Mouse (Mus musculus) liver, embryonic 15.5 days (tissue): ENCODE measurements around the gene Dhx35. TPM values are rescaled to one million over a fixed set of nuclear protein-coding genes. Genes with fewer than 3 reads are reported as not detected.

Experiments used
- ATAC-seq: fragments of 200-750 bp; cut with Nextera tagmentation; 2 replicates; pipeline ENCODE4 v1.8.0; 2017; ENCODE audit warnings: moderate number of reproducible peaks, mild to moderate bottlenecking, moderate library complexity; ENCODE audit not compliant: insufficient read depth
- H3K27ac ChIP-seq: fragments of 300-500 bp; sonication (generic); replicated peaks from 2 replicates; pipeline ENCODE4 v1.5.1; 2015; ENCODE audit warnings: mild to moderate bottlenecking, inconsistent platforms
- H3K27me3 ChIP-seq: fragments of 300-500 bp; sonication (generic); 2 replicates; pipeline ENCODE4 v1.6.1; 2015; ENCODE audit warnings: mild to moderate bottlenecking, inconsistent platforms
- H3K36me3 ChIP-seq: fragments of 300-500 bp; sonication (generic); replicated peaks from 2 replicates; pipeline ENCODE4 v1.6.1; 2015; ENCODE audit warnings: moderate library complexity, mild to moderate bottlenecking, inconsistent platforms
- H3K4me1 ChIP-seq: fragments of 300-500 bp; sonication (generic); replicated peaks from 2 replicates; pipeline ENCODE4 v1.6.1; 2015; ENCODE audit warnings: inconsistent platforms
- H3K4me2 ChIP-seq: fragments of 300-500 bp; sonication (generic); 2 replicates; pipeline ENCODE4 v1.6.1; 2015; ENCODE audit warnings: moderate library complexity, mild to moderate bottlenecking, inconsistent platforms
- H3K4me3 ChIP-seq: fragments of 300-500 bp; sonication (generic); replicated peaks from 2 replicates; pipeline ENCODE4 v1.5.1; 2015; ENCODE audit warnings: mild to moderate bottlenecking, inconsistent platforms
- H3K9ac ChIP-seq: fragments of 300-500 bp; sonication (generic); 2 replicates; pipeline ENCODE4 v1.6.1; 2015; ENCODE audit warnings: moderate library complexity, mild to moderate bottlenecking, inconsistent platforms
- H3K9me3 ChIP-seq: fragments of 300-500 bp; sonication (generic); replicated peaks from 2 replicates; pipeline ENCODE4 v1.6.1; 2016; ENCODE audit warnings: inconsistent platforms
- WGBS: fragments of 180-500 bp; shearing (Covaris S2); methylation state at CpG from one replicate; pipeline ENCODE4 v1.1.7; 2015; ENCODE audit warnings: mixed read lengths; ENCODE audit not compliant: insufficient replicate concordance; 5-methylcytosine and 5-hydroxymethylcytosine counted together
- polyA plus RNA-seq: library from polyadenylated mRNA; unstranded; fragments of >200 nt; fragmentation: Nextera tagmentation; extraction: Ambion mirVana; gene quantifications from 2 replicates; pipeline ENCODE4 v1.2.1, GENCODE M21; 2015

Gene Dhx35
- polyA plus RNA-seq, result 3.2 and 3.6 TPM in 2 replicates

- WGBS, result under 1% methylated on average over 33 of the region's 33 CpGs
- H3K36me3 ChIP-seq, result peaks cover 1% of the 10 kb centered on the region; the same call in 1 of the 2 replicates
- peak; percentile 98 for ATAC-seq
- peak within 1 kb of the TSS; percentile 81 for H3K4me2 ChIP-seq
- H3K4me3 ChIP-seq, result peak within 1 kb of the TSS; percentile 84
- peaks cover 23% of the 10 kb centered on the region for H3K4me1 ChIP-seq
- peak within 1 kb of the TSS; percentile 76 for H3K27ac ChIP-seq
- no peaks in the 10 kb centered on the region for H3K27me3 ChIP-seq
- H3K9me3 ChIP-seq, result no peaks in the 10 kb centered on the region
- H3K9ac ChIP-seq, result peak within 1 kb of the TSS; percentile 71
Observed at GRCm38 (mm10) chr2:158794494-158795004, at the start of gene Dhx35. Gene Dhx35 (plus strand): TSS chr2:158794807.

DNA sequence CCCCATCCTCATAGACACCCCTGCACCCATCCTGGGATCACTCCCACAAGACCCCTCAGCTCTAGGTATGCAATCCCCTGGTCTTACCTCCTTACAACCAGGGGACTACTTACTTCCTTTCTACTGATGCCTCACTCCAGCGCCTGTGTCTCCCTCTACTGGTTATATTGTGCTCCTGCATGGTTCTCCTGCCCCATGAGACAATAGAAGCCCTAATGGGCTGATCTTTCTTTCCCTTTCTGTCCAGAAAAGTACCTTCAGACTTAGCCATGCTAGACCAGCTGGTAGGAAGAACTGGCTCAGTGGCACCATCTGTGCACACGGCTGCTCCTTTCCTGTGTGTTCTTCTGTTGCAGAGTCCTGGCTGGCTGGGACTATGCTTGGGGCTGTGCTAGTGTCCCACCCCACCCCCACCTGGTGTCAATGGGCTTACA lies 49.5 kb upstream of the Dhx35 start:
- ATAC-seq, result no peak
- H3K4me3 ChIP-seq, result no peak overlapping the region
- no peaks in the 10 kb centered on the region for H3K4me1 ChIP-seq
- H3K9ac ChIP-seq, result no peak overlapping the region
- H3K36me3 ChIP-seq, result no peaks in the 10 kb centered on the region
- no peaks in the 10 kb centered on the region for H3K27me3 ChIP-seq
- H3K4me2 ChIP-seq, result no peak overlapping the region
- WGBS, result 11% methylated on average over 2 of the region's 2 CpGs
- no peaks in the 10 kb centered on the region for H3K9me3 ChIP-seq
- H3K27ac ChIP-seq, result no peak overlapping the region

DNA sequence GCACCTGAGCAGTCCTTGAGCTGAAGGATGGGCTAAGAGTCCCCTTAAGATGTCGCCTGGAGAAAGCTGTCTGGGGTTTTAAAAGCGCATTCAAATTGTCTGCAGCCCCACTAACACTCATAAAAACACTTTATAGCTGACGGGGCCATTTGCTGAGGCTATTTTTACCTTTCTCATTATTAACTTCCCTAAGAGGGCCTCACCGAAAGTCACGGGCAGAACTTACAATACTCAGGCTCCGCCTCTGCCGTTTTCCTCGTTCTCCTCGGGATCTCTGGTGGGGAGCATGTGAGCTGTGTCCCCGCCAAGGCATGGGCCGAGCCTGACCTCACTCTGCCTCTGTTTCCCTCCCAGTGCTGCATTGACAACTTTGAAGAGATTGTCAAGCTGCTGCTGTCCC lies 48.4 kb upstream of the Dhx35 start:
- H3K9me3 ChIP-seq, result no peaks in the 10 kb centered on the region
- H3K4me2 ChIP-seq, result no peak overlapping the region
- ATAC-seq, result no peak
- no peaks in the 10 kb centered on the region for H3K36me3 ChIP-seq
- no peaks in the 10 kb centered on the region for H3K27me3 ChIP-seq
- no peak overlapping the region for H3K9ac ChIP-seq
- no peaks in the 10 kb centered on the region for H3K4me1 ChIP-seq
- no peak overlapping the region for H3K27ac ChIP-seq
- WGBS, result 45% methylated on average over 11 of the region's 11 CpGs
- no peak overlapping the region for H3K4me3 ChIP-seq

- H3K9me3 ChIP-seq, result no peaks in the 10 kb centered on the region
- no peaks in the 10 kb centered on the region for H3K4me1 ChIP-seq
- no peak overlapping the region for H3K27ac ChIP-seq
- H3K36me3 ChIP-seq, result no peaks in the 10 kb centered on the region
- no peak overlapping the region for H3K4me2 ChIP-seq
- H3K9ac ChIP-seq, result no peak overlapping the region
- H3K27me3 ChIP-seq, result no peaks in the 10 kb centered on the region
- no peak for ATAC-seq
- no peak overlapping the region for H3K4me3 ChIP-seq
- 81% methylated on average over 9 of the region's 9 CpGs for WGBS
Observed at GRCm38 (mm10) chr2:158749366-158749765, 45.2 kb upstream of the Dhx35 start.

GRCm38 (mm10) chr2:158760231-158760630 lies 34.4 kb upstream of the Dhx35 start:
- Histone ChIP-seq H3K27ac (no peak overlapping the region), H3K4me1 (no peaks in the 10 kb centered on the region; the same call in 1 of the 2 replicates), H3K4me3 (no peak overlapping the region), H3K9me3 (no peaks in the 10 kb centered on the region), H3K27me3 (peaks cover 3% of the 10 kb centered on the region; the same call in 1 of the 2 replicates), H3K36me3 (no peaks in the 10 kb centered on the region), H3K4me2 (no peak overlapping the region), H3K9ac (no peak overlapping the region)
- 59% methylated on average over 2 of the region's 2 CpGs for WGBS
- no peak for ATAC-seq

GRCm38 (mm10) chr2:158762339-158762738 lies 32.3 kb upstream of the Dhx35 start:
- no peaks in the 10 kb centered on the region for H3K36me3 ChIP-seq
- no peak overlapping the region for H3K4me2 ChIP-seq
- no peak overlapping the region for H3K4me3 ChIP-seq
- peaks cover 3% of the 10 kb centered on the region for H3K4me1 ChIP-seq
- WGBS, result 64% methylated on average over 5 of the region's 5 CpGs
- ATAC-seq, result no peak
- H3K9ac ChIP-seq, result no peak overlapping the region
- peaks cover 3% of the 10 kb centered on the region; the same call in 1 of the 2 replicates for H3K27me3 ChIP-seq
- no peak overlapping the region for H3K27ac ChIP-seq
- H3K9me3 ChIP-seq, result no peaks in the 10 kb centered on the region

DNA sequence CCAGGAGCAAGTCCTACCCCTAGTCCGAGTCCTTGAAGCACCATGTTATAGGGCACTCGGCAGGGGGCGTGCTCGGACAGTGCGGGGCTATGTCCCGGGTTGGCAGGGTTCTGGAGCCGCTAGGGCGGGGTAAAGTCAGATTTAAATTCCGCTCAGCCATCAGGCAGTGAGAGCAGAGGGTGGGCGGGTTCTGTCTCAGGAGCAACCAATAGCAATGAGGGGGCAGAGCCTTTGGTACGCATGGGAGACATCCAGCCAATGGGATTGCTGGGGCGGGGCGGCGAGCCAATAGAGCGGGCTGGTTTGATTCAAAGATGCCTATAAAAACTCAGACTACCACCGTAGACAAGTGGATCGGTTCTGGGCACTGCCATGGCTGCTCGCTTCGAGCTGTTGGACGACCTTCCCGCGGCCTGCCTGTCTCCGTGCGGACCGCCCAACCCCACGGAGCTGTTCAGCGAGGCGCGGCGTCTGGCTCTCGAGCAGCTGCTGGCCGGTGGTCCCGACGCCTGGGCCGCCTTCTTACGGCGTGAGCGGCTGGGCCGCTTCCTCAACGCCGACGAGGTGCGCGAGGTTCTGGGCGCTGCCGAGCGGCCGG lies 26.8 kb upstream of the Dhx35 start, which contains the start of gene Fam83d:
Gene Fam83d, plus strand, starts transcription at position 352 of the 598 bp plus-strand sequence.
- ATAC-seq, result peak; percentile 91
- Histone ChIP-seq H3K4me1 (peaks cover 40% of the 10 kb centered on the region), H3K9ac (peak within 1 kb of the TSS; percentile 88)

DNA sequence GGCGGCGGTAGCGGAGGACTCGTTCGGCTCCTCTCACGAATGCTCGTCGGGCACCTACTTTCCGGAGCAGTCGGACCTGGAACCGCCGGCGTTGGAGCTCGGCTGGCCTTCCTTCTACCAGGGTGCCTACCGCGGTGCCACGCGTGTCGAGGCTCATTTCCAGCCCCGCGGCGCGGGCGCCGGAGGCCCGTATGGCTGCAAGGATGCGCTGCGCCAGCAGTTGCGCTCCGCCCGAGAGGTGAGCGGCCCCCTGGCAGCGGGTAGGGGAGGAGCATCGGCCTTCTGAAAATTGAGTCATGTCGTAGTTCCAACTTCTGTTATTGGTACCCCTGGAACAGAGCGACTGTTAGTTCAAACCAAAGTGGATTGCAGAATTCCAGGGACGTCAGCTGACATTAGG lies 26.3 kb upstream of the Dhx35 start:
- Histone ChIP-seq H3K27ac (peak overlapping the region; percentile 92), H3K9me3 (no peaks in the 10 kb centered on the region), H3K4me1 (peaks cover 40% of the 10 kb centered on the region), H3K36me3 (peaks cover 27% of the 10 kb centered on the region), H3K4me3 (peak overlapping the region; percentile 86), H3K9ac (peak overlapping the region; percentile 88), H3K4me2 (peak overlapping the region; percentile 90), H3K27me3 (peaks cover 3% of the 10 kb centered on the region; the same call in 1 of the 2 replicates)
- peak; percentile 55 for ATAC-seq
- WGBS, result under 1% methylated on average over 37 of the region's 37 CpGs

More for the DNA sequence above, 26.8 kb upstream of the Dhx35 start, which contains the start of gene Fam83d:
- H3K36me3 ChIP-seq, result peaks cover 22% of the 10 kb centered on the region
- WGBS, result under 1% methylated on average over 48 of the region's 48 CpGs
- H3K27ac ChIP-seq, result peak within 1 kb of the TSS; percentile 92
- H3K4me3 ChIP-seq, result peak within 1 kb of the TSS; percentile 86
- peaks cover 3% of the 10 kb centered on the region; the same call in 1 of the 2 replicates for H3K27me3 ChIP-seq
- peak within 1 kb of the TSS; percentile 90 for H3K4me2 ChIP-seq
- no peaks in the 10 kb centered on the region for H3K9me3 ChIP-seq

DNA sequence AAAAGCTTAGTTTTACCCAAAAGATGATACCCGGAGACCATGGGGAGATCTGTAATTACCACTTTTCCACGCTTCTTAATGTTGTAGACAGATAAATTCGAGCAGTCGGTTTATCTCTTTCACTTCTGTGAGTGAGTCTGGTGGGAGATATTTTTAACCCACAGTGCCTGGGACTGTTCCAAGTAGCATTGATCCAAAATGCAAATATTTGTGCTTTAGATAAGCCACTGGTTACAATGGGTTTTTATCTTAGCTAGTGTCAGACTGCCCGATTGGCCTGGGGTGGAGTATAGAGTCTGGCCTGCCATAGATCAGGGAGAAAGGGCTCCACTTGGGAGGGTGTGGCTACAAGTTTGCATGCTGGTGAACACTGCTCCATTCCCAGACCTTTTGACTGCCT lies 25.8 kb upstream of the Dhx35 start:
- H3K27ac ChIP-seq, result peak overlapping the region; percentile 92
- H3K4me2 ChIP-seq, result peak overlapping the region; percentile 90
- H3K27me3 ChIP-seq, result peaks cover 2% of the 10 kb centered on the region; the same call in 1 of the 2 replicates
- peak overlapping the region; percentile 88 for H3K9ac ChIP-seq
- H3K4me3 ChIP-seq, result peak overlapping the region; percentile 86
- H3K9me3 ChIP-seq, result no peaks in the 10 kb centered on the region
- peak; percentile 67 for ATAC-seq
- peaks cover 40% of the 10 kb centered on the region for H3K4me1 ChIP-seq
- peaks cover 31% of the 10 kb centered on the region for H3K36me3 ChIP-seq
- 2% methylated on average over 5 of the region's 5 CpGs for WGBS

- H3K9me3 ChIP-seq, result no peaks in the 10 kb centered on the region
- no peak overlapping the region for H3K27ac ChIP-seq
- H3K4me3 ChIP-seq, result peak overlapping the region; percentile 86
- WGBS, result 64% methylated on average over 13 of the region's 13 CpGs
- H3K4me1 ChIP-seq, result peaks cover 48% of the 10 kb centered on the region
- peak overlapping the region; percentile 88 for H3K9ac ChIP-seq
- peaks cover 44% of the 10 kb centered on the region for H3K36me3 ChIP-seq
- ATAC-seq, result no peak
- H3K4me2 ChIP-seq, result peak overlapping the region; percentile 90
- H3K27me3 ChIP-seq, result no peaks in the 10 kb centered on the region
Observed at GRCm38 (mm10) chr2:158770126-158770757, 24.4 kb upstream of the Dhx35 start.
